Mouse (Mus musculus) neural tube, embryonic 13.5 days (tissue): ENCODE results near the gene Gpr27. TPM values are rescaled to one million over a fixed set of nuclear protein-coding genes. Genes with fewer than 3 reads are reported as not detected.

ENCODE experiments used
- ATAC-seq: fragments of 200-750 bp; cut with Nextera tagmentation; 2 replicates; pipeline ENCODE4 v1.8.0; 2017; ENCODE audit warnings: low read depth, mild to moderate bottlenecking, moderate TSS enrichment, moderate library complexity
- H3K27ac ChIP-seq: fragments of 300-500 bp; sonication (generic); replicated peaks from 2 replicates; pipeline ENCODE4 v1.5.1; 2015; ENCODE audit warnings: moderate library complexity, mild to moderate bottlenecking, inconsistent platforms
- H3K27me3 ChIP-seq: fragments of 300-500 bp; sonication (generic); 2 replicates; pipeline ENCODE4 v1.6.1; 2015; ENCODE audit warnings: mild to moderate bottlenecking, inconsistent platforms
- H3K36me3 ChIP-seq: fragments of 300-500 bp; sonication (generic); 2 replicates; pipeline ENCODE4 v1.6.1; 2015; ENCODE audit warnings: mild to moderate bottlenecking, inconsistent platforms
- H3K4me1 ChIP-seq: fragments of 300-500 bp; sonication (generic); replicated peaks from 2 replicates; pipeline ENCODE4 v1.6.1; 2015; ENCODE audit warnings: inconsistent platforms
- H3K4me2 ChIP-seq: fragments of 300-500 bp; sonication (generic); 2 replicates; pipeline ENCODE4 v1.6.1; 2015; ENCODE audit warnings: inconsistent platforms, mild to moderate bottlenecking, moderate library complexity
- H3K4me3 ChIP-seq: fragments of 300-500 bp; sonication (generic); 2 replicates; pipeline ENCODE4 v1.5.1; 2015; ENCODE audit warnings: mild to moderate bottlenecking, inconsistent platforms
- H3K9ac ChIP-seq: fragments of 300-500 bp; sonication (generic); 2 replicates; pipeline ENCODE4 v1.6.1; 2015; ENCODE audit warnings: moderate library complexity, mild to moderate bottlenecking, inconsistent platforms
- H3K9me3 ChIP-seq: fragments of 300-500 bp; sonication (generic); 2 replicates; pipeline ENCODE4 v1.6.1; 2016; ENCODE audit warnings: inconsistent platforms
- WGBS: fragments of 180-500 bp; shearing (Covaris S2); methylation state at CpG from one replicate; pipeline ENCODE4 v1.1.7; 2015; 5-methylcytosine and 5-hydroxymethylcytosine counted together
- polyA plus RNA-seq: library from polyadenylated mRNA; unstranded; fragments of >200 nt; fragmentation: Nextera tagmentation; extraction: Ambion mirVana; gene quantifications from 2 replicates; pipeline ENCODE4 v1.2.1, GENCODE M21; 2015

The Gpr27 gene
- polyA plus RNA-seq, 1 experiment from 2014 or later, result 11.3 TPM

DNA sequence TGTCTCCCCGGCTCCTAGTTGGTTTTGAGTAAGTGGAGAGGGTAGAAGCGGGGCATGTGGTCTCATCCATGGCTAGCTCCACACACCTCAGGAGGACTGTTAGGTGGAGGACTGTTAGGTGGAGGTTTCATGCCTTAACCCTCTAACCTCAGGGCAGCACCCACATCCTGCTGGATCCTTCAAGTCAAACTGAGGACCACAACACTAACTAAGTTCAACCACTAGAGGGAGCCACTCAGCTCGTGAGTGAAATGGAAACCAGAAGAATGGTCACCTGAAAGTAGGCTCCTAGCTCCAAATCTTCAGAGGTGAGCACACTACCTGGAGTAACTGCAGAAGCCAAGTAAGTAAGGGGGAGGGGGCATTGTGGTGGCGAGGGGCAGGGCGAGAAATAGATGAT, 7.6 kb upstream of the Gpr27 start:
- no peak overlapping the region for H3K9ac ChIP-seq
- WGBS, result 57% methylated on average over 5 of the region's 5 CpGs
- no peak overlapping the region for H3K4me2 ChIP-seq

DNA sequence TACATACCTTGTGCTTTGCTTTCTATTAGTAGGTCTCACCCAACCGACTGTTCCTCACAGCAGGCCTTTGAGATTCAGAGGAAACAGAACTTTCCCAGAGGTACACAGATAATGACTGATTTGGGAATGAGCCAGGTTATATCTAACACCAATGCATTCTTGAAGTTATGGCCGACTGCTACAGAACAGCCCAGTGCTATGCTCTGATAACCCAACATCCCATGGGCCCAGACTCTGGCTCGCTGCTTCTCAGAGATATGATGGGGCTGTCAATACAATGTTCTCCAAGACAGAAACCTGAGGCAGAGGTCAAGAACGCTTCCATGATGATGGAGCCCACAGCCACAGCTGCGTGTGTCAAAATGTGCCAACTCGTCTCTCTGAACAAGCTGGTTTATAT, 4.0 kb upstream of the Gpr27 start:
- no peak for ATAC-seq
- Histone ChIP-seq H3K4me1 (peaks cover 14% of the 10 kb centered on the region), H3K4me3 (no peak overlapping the region), H3K9me3 (0 out of 2 replicates have a peak, but pooled peaks cover 2% of the 10 kb centered on the region), H3K27me3 (peaks cover 50% of the 10 kb centered on the region), H3K4me2 (no peak overlapping the region), H3K27ac (no peak overlapping the region), H3K36me3 (no peaks in the 10 kb centered on the region), H3K9ac (no peak overlapping the region)
- 81% methylated on average over 6 of the region's 6 CpGs for WGBS

More for the DNA sequence above, 7.6 kb upstream of the Gpr27 start:
- H3K9me3 ChIP-seq, result 0 out of 2 replicates have a peak, but pooled peaks cover 2% of the 10 kb centered on the region
- H3K27ac ChIP-seq, result no peak overlapping the region
- H3K36me3 ChIP-seq, result no peaks in the 10 kb centered on the region
- no peaks in the 10 kb centered on the region for H3K4me1 ChIP-seq
- no peak for ATAC-seq
- no peak overlapping the region for H3K4me3 ChIP-seq
- peaks cover 17% of the 10 kb centered on the region for H3K27me3 ChIP-seq

DNA sequence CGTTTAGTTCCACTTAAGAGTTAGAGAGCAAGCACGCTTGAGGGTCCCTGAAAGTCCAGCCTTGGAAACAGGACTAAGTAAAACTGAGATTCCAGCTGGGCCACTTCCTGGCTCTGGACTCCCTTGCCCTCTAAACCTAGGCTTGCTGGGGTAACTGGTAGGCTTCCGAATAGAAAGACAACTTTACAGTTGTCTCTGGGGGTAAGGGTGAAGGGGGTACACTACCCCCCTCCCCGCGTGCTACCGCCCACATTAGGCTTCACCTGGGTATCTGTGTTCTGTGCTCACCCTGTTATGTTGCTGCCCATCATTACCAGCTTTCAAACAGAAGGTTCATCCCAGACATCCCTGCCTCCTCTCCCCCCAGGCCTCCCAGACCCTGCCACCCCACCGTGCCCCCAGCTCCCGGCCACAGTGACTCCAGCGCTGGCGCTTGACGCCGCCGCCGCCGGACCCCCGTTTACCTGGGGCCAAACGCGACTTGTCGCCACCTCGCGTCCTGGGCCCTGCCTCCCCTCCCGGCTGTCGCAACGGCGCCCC, 743 bp upstream of the Gpr27 start:
- WGBS, result 6% methylated on average over 25 of the region's 25 CpGs
- ATAC-seq, result peak; percentile 23

DNA sequence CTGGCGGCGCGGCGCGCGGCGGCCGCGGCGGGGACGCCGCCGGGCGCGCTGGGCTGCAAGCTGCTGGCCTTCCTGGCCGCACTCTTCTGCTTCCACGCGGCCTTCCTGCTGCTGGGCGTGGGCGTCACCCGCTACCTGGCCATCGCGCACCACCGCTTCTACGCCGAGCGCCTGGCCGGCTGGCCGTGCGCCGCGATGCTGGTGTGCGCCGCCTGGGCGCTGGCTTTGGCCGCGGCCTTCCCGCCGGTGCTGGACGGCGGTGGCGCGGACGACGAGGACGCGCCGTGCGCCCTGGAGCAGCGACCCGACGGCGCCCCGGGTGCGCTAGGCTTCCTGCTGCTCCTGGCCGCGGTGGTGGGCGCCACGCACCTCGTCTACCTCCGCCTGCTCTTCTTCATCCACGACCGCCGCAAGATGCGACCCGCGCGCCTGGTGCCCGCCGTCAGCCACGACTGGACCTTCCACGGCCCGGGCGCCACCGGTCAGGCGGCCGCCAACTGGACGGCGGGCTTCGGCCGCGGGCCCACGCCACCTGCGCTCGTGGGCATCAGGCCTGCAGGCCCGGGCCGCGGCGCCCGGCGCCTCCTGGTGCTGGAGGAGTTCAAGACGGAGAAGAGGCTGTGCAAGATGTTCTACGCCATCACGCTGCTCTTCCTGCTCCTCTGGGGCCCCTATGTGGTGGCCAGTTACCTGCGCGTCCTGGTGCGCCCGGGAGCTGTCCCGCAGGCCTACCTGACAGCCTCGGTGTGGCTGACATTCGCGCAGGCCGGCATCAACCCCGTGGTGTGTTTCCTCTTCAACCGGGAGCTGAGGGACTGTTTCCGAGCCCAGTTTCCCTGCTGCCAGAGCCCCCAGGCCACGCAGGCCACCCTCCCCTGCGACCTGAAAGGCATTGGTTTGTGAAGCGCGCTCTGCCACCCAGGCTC, 700 bp downstream of the Gpr27 start:
- peak overlapping the region; percentile 92 for H3K27ac ChIP-seq
- H3K9ac ChIP-seq, result peak overlapping the region; percentile 93
- H3K4me2 ChIP-seq, result peak overlapping the region; percentile 82
- peak; percentile 36 for ATAC-seq
- H3K9me3 ChIP-seq, result no peaks in the 10 kb centered on the region
- 1% methylated on average over 86 of the region's 110 CpGs for WGBS
- peak overlapping the region; percentile 74 for H3K4me3 ChIP-seq
- H3K27me3 ChIP-seq, result peaks cover 89% of the 10 kb centered on the region
- peaks cover 30% of the 10 kb centered on the region for H3K4me1 ChIP-seq
- no peaks in the 10 kb centered on the region for H3K36me3 ChIP-seq

More for the DNA sequence above, 743 bp upstream of the Gpr27 start:
- Histone ChIP-seq H3K9me3 (no peaks in the 10 kb centered on the region), H3K4me3 (peak overlapping the region; percentile 74), H3K27me3 (peaks cover 80% of the 10 kb centered on the region), H3K4me1 (peaks cover 30% of the 10 kb centered on the region), H3K4me2 (peak overlapping the region; percentile 82), H3K36me3 (no peaks in the 10 kb centered on the region), H3K27ac (peak overlapping the region; percentile 92), H3K9ac (peak overlapping the region; percentile 93)

DNA sequence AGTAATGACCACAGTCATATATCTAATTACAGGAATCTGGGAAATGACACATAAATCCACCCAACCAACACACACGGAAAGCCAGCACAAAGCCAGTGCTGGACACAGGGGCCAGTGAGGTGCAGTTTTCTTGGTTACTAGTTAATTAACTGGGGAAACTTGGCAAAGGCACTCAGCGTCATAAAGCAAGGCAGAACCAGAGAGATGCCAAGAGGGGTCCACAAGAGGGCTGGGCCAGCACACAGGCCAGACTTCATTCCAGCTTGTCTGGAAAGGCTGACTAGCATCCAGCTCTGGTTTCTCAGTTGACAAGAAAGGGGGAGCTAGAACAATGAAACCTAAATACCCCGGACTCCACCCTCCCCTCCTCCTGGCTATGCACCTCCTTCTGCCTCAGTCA, 8.0 kb downstream of the Gpr27 start:
- 49% methylated on average over 3 of the region's 3 CpGs for WGBS
- H3K4me3 ChIP-seq, result no peak overlapping the region
- no peak overlapping the region for H3K27ac ChIP-seq
- H3K9me3 ChIP-seq, result no peaks in the 10 kb centered on the region
- peaks cover 31% of the 10 kb centered on the region for H3K27me3 ChIP-seq
- H3K4me2 ChIP-seq, result no peak overlapping the region
- ATAC-seq, result peak; percentile 43; the same call in 1 of the 2 replicates
- H3K36me3 ChIP-seq, result no peaks in the 10 kb centered on the region
- H3K4me1 ChIP-seq, result 0 out of 2 replicates have a peak, but pooled peaks cover 5% of the 10 kb centered on the region
- no peak overlapping the region for H3K9ac ChIP-seq

DNA sequence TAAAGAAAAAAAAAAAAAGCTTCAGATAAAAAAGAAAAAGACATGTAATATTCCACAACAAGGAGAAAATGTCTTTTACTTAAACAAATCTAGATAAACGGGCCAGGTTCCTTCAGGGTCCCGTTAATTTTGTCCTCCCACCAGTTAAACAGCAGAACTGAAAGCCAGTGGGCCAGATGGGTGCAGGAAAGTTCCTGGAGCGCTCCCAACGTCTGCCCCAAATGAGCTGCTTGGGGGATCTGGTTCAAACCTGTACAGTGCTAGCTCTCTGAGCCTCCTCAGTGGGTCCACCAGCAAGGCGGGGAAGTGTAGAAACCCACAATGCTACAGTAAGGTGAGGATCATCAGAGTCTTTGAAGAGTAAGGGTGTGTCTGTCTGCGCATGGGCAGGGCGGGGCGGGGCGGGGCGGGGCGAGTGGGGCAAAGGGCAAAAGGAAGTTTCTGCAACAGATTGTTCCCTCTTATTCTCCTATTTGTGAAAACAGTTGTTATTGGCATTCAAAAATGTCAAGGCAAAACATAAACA, 19.2 kb downstream of the Gpr27 start:
- Histone ChIP-seq H3K4me2 (no peak overlapping the region), H3K4me1 (no peaks in the 10 kb centered on the region), H3K27me3 (peaks cover 32% of the 10 kb centered on the region), H3K9ac (no peak overlapping the region), H3K36me3 (no peaks in the 10 kb centered on the region), H3K9me3 (no peaks in the 10 kb centered on the region), H3K27ac (no peak overlapping the region), H3K4me3 (no peak overlapping the region)
- 71% methylated on average over 11 of the region's 11 CpGs for WGBS
- no peak for ATAC-seq

DNA sequence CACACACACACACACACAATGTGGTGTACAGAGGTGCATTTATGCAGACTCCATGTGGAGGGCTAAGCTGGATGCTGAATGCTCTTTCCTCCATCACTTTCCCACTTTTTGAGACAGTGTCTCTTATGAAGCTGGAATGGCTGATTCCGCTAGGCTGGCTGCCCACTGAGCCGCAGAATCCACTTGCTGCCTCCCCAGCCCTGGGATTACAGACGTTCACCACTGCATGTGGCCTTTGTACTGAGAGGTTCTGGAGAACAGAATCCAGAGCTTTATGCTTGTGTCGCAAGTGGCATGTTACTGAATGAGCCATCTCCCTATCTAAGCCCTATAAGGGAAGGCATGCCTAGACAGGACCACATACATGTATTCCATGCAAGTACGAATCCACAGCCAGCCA, 20.8 kb downstream of the Gpr27 start:
- no peaks in the 10 kb centered on the region for H3K36me3 ChIP-seq
- H3K4me1 ChIP-seq, result no peaks in the 10 kb centered on the region
- WGBS, result 81% methylated on average over 5 of the region's 5 CpGs
- H3K27ac ChIP-seq, result no peak overlapping the region
- H3K4me3 ChIP-seq, result no peak overlapping the region
- no peak for ATAC-seq
- no peak overlapping the region for H3K4me2 ChIP-seq
- H3K9me3 ChIP-seq, result no peaks in the 10 kb centered on the region
- H3K27me3 ChIP-seq, result peaks cover 29% of the 10 kb centered on the region
- H3K9ac ChIP-seq, result no peak overlapping the region

DNA sequence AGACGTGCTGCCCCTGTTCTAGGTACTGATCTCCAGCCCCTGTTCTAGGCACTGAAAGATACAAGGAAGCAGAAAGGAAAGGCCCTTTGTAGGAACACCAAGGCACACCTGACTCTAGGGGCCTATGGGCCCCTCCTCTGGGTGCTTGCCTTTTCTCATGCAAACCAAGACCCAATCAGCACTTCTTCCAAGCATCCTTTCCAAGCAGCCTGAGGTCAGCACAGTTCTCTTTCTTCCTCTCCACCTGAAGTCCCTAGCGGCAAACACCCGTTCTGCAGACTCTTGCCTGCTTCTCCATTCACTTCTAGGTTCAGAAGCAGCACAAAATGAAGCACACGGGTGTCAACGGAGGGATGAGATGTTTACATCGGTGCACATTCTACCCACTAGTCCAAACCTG, 22.7 kb downstream of the Gpr27 start:
- Histone ChIP-seq H3K9me3 (no peaks in the 10 kb centered on the region), H3K4me3 (no peak overlapping the region), H3K27me3 (peaks cover 23% of the 10 kb centered on the region), H3K4me2 (no peak overlapping the region), H3K4me1 (no peaks in the 10 kb centered on the region), H3K36me3 (no peaks in the 10 kb centered on the region), H3K27ac (no peak overlapping the region), H3K9ac (no peak overlapping the region)
- no peak for ATAC-seq
- WGBS, result 71% methylated on average over 6 of the region's 6 CpGs

DNA sequence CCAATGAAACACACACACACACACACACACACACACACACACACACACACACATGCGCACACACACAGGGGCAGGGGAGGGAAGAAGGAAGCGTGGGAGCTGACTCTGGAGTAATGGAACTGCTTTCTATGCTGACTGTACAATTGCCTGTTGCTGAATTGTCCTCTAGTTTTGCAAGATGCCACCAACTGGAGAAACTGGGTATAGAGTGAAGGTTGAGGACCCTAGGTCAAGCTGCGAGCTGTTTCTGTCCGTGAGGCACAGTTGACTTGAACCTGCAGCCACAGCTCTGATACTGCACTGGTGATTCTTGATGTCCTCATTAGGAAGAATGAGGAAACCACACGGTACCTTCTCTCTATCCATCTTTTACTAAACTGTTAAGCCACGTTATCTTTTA, 23.4 kb downstream of the Gpr27 start:
- no peaks in the 10 kb centered on the region for H3K4me1 ChIP-seq
- peaks cover 21% of the 10 kb centered on the region for H3K27me3 ChIP-seq
- H3K4me2 ChIP-seq, result no peak overlapping the region
- no peaks in the 10 kb centered on the region for H3K9me3 ChIP-seq
- ATAC-seq, result no peak
- H3K4me3 ChIP-seq, result no peak overlapping the region
- H3K9ac ChIP-seq, result no peak overlapping the region
- 69% methylated on average over 5 of the region's 6 CpGs for WGBS
- H3K27ac ChIP-seq, result no peak overlapping the region
- no peaks in the 10 kb centered on the region for H3K36me3 ChIP-seq

DNA sequence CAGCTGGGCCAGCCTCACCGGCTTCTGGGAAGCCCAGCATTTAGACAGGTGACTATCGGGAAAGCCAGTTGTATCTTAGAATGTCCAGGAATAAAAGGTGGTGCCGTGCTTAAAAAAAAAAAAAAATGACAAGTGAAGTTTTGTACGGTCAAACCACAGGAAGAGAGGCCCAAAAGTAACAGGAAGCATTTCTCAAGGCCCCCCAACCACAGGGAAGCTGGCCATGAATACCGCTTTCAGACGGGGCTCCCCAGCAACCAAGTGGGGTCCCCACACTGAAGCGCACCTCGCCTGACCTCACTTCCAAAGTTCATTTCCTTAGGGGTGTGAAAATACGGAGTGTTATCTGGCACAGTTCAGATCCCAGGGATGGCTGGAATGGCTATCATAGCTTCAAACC, 28.6 kb downstream of the Gpr27 start:
- H3K4me1 ChIP-seq, result peaks cover 5% of the 10 kb centered on the region
- no peak overlapping the region for H3K4me3 ChIP-seq
- 84% methylated on average over 9 of the region's 9 CpGs for WGBS
- H3K27ac ChIP-seq, result no peak overlapping the region
- no peak overlapping the region for H3K4me2 ChIP-seq
- H3K9ac ChIP-seq, result no peak overlapping the region
- ATAC-seq, result no peak
- H3K9me3 ChIP-seq, result no peaks in the 10 kb centered on the region
- no peaks in the 10 kb centered on the region for H3K36me3 ChIP-seq
- peaks cover 44% of the 10 kb centered on the region for H3K27me3 ChIP-seq

DNA sequence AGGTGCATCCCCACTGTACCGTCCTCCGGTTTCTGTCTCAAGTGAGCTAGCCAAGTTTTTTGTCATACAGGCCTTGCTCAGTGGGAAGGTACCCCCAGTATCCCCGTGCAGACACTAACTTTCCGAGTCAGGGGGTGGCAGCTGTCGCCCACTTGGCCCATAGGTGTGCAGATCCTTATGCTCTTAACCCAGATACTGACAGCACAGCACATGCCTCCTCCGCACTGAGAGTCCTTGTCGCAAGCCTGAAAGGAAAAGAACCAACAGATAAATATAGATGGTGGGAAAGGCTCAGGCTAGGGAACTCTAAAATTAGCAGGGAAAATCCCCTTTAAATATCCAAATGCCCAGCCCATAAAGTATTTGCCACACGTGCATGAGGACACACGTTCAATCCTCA, 29.9 kb downstream of the Gpr27 start:
- 88% methylated on average over 9 of the region's 9 CpGs for WGBS
- H3K9me3 ChIP-seq, result no peaks in the 10 kb centered on the region
- H3K9ac ChIP-seq, result no peak overlapping the region
- H3K4me3 ChIP-seq, result no peak overlapping the region
- H3K4me1 ChIP-seq, result peaks cover 15% of the 10 kb centered on the region
- H3K27ac ChIP-seq, result no peak overlapping the region
- peaks cover 58% of the 10 kb centered on the region for H3K27me3 ChIP-seq
- no peak for ATAC-seq
- no peak overlapping the region for H3K4me2 ChIP-seq
- H3K36me3 ChIP-seq, result no peaks in the 10 kb centered on the region

DNA sequence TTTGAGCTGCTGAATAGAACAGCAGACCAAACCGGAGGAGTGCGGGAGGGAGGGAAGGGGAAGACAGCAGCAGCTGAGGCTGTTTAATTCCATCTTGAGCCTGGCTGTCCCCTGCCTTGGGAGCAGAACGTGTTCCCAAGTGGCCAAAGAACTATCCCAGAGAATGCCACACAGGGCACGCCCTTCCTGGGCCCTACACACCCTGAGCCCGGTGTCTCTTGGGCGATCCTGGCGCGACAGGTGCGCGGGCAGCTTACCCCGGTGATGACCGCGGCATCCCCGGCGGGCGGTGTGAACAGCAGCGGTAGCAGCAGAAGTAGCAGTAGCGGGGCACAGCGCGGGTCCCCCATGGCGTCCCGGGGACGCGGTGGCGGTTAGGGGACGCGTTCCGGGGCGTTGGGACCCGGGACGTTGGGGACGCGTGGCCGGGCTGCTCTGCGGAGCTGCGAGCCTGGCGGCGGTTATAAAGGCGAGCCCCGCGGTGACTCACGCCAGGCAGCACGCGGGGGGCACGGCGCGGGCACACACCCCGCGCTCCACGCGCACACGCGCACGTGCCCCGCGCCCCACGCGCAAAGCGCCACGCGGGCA, 33.6 kb downstream of the Gpr27 start, which contains the start of gene Prok2:
Prok2 (minus strand) TSS at position 422 of the 591 bp plus-strand sequence.
- peak; percentile 63 for ATAC-seq
- peaks cover 84% of the 10 kb centered on the region for H3K27me3 ChIP-seq
- peak within 1 kb of the TSS; percentile 96 for H3K4me2 ChIP-seq
- WGBS, result under 1% methylated on average over 61 of the region's 61 CpGs
- H3K9me3 ChIP-seq, result no peaks in the 10 kb centered on the region
- H3K4me1 ChIP-seq, result peaks cover 15% of the 10 kb centered on the region
- no peaks in the 10 kb centered on the region for H3K36me3 ChIP-seq
- H3K4me3 ChIP-seq, result peak within 1 kb of the TSS; percentile 48
- H3K27ac ChIP-seq, result no peak within 1 kb of the TSS
- H3K9ac ChIP-seq, result peak within 1 kb of the TSS; percentile 68
